18 mouse cellular contexts compared by ENCODE assay signal in genomic region chr4:142353526-142353925, GRCm38 (mm10).
"Had no signal": no experiment of that assay in that cellular context is flagged by ENCODE, and none has a peak within 500 bp of the region (broad histone marks: within the 10 kb centered on the region; RNA-seq: fewer than 3 reads in every experiment).

No protein-coding gene starts in this region.

- DNase-seq: gastrocnemius, postnatal 10 days; gastrocnemius, postnatal 25 days; heart, adult 18-20 months; heart, postnatal 10 days; heart, postnatal 4 days; kidney, adult 18-20 months; kidney, adult 8-10 months; kidney, postnatal 10 days; kidney, postnatal 25 days; kidney, postnatal 4 days; left cerebral cortex, postnatal 4 days; liver, embryonic 13.5 days; liver, postnatal 0 days; lung, adult 2 months had no signal

- ATAC-seq: hindbrain, embryonic 16.5 days; inflammation-experienced regulatory T-cells, adult 6 months; intestine, embryonic 15.5 days; intestine, postnatal 0 days; liver, postnatal 0 days had no signal
